Mouse (Mus musculus): ENCODE results near the gene Mphosph6. TPM values are rescaled to one million over a fixed set of nuclear protein-coding genes. Genes with fewer than 3 reads are reported as not detected.

Mphosph6 gene
- polyA plus RNA-seq, 1 experiment, result 4.8 TPM

DNA sequence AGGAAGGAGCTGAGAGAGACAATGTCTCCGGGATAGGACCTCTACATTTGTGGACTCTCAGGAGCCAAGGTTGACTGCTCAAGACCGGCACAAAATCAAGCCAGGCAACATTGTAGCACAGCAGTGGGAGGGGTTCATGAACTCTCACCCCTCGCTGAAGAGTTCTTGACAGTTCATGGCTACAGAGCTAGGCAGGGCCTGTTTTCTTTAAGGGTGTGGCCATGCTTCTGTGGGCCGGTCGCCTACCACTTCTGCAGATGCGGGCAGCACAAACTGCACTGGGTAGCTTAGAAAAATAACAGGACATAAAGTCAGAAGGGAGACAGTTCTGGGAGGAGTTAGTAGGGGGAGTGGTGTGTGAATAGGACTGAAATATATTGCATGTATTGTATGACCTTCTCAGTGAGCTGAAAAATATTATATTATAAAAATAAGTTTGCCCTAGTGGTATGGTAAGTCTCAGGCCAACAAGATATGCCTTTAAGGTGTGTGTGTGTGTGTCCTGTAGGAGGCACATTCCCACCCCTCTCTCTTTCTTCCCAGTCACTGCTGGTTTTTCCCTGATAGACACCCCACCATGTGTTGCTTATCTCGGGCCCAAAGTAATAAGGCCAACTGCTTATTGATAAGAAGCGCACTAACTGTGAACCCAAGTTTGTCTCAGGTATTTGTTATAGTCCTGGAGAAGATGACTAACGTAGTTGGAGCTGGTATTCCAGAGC lies 30.5 kb downstream of the Mphosph6 start:
- 68% methylated on average over 9 of the region's 9 CpGs for WGBS
- Histone ChIP-seq H3K4me3 (ENCODE audit: insufficient read depth, low read depth, low read length) (no peak overlapping the region), H3K36me3 (ENCODE audit: control insufficient read depth, insufficient read depth, low read length) (no peaks in the 10 kb centered on the region), H3K27ac (ENCODE audit: insufficient read depth, low read depth, low read length) (no peak overlapping the region), H3K27me3 (replicated peaks; ENCODE audit: control insufficient read depth, insufficient read depth, low read length) (no peaks in the 10 kb centered on the region), H3K4me1 (ENCODE audit: control insufficient read depth, insufficient read depth, low read length) (no peaks in the 10 kb centered on the region)
- no peak for DNase-seq
- no peak for TF ChIP-seq CTCF (conservative IDR thresholded peaks at IDR 0.05; ENCODE audit: insufficient read depth, insufficient read length, low read depth, low read length)
- no peak for TF ChIP-seq POLR2A (IDR thresholded peaks at IDR 0.05; ENCODE audit: low read depth, low read length)

DNA sequence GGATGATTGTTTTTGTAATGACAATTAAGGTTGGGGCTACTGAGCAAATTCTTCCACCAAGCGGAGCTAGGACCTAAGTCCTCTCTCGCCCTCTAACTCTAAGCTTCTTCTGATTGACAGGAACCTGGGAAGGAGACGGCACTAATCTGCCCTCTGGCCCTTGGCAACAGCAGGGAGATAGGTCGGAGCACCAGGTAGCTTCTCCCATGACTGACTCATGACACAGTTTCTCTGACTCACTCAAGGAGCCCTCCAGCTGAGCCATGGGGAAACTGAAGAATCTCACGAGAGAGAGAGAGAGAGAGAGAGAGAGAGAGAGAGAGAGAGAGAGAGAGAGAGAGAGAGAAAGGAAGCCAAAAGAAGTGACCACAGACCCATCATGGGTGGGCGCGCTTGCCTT lies 32.8 kb downstream of the Mphosph6 start:
- H3K4me1 ChIP-seq (ENCODE audit: control insufficient read depth, insufficient read depth, low read length), result no peaks in the 10 kb centered on the region
- 75% methylated on average over 7 of the region's 7 CpGs for WGBS
- H3K27me3 ChIP-seq (replicated peaks; ENCODE audit: control insufficient read depth, insufficient read depth, low read length), result no peaks in the 10 kb centered on the region
- no peak overlapping the region for H3K4me3 ChIP-seq (ENCODE audit: insufficient read depth, low read depth, low read length)
- no peak for DNase-seq
- no peaks in the 10 kb centered on the region for H3K36me3 ChIP-seq (ENCODE audit: control insufficient read depth, insufficient read depth, low read length)
- TF ChIP-seq POLR2A (IDR thresholded peaks at IDR 0.05; ENCODE audit: low read depth, low read length) (no peak), CTCF (conservative IDR thresholded peaks at IDR 0.05; ENCODE audit: insufficient read depth, insufficient read length, low read depth, low read length) (no peak)
- no peak overlapping the region for H3K27ac ChIP-seq (ENCODE audit: insufficient read depth, low read depth, low read length)

DNA sequence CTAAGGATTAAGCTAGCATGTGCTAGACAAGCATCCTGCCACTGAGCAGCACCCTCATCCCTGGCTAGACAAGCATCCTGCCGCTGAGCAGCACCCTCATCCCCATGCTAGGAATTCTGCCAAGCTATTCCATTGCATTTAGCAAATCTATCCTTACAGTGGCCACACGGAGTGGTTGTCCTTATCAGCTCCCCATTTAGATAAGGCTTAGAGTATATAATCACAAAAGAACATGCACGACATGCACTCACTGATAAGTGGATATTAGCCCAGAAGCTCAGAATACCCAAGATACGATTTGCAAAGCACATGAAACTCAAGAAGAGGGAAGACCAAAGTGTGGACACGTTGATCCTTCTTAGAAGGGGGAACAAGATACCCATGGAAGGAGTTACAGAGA lies 35.8 kb downstream of the Mphosph6 start:
- TF ChIP-seq POLR2A (IDR thresholded peaks at IDR 0.05; ENCODE audit: low read depth, low read length) (no peak), CTCF (conservative IDR thresholded peaks at IDR 0.05; ENCODE audit: insufficient read depth, insufficient read length, low read depth, low read length) (no peak)
- 73% methylated on average over 5 of the region's 5 CpGs for WGBS

DNA sequence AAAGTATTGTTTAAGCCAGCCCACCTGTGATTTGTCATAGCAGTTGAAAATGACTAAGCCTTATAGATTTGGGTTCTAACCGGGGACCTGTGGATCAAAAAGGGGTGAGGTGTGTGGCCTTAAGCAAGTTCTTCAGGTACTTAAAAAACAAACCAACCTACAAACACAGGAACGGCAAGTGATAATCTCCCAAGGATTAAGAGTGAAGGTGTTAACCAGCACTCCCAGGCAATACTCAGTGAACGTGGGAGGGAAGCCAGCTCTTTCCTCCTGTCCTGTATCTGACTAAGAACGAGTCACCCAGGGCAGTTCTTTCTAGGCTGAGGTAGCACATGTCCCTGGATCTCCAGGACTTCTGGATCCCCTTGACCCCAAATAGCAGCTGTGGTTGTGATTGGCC lies 37.1 kb downstream of the Mphosph6 start:
- Histone ChIP-seq H3K27me3 (replicated peaks; ENCODE audit: control insufficient read depth, insufficient read depth, low read length) (no peaks in the 10 kb centered on the region), H3K4me3 (ENCODE audit: insufficient read depth, low read depth, low read length) (no peak overlapping the region), H3K36me3 (ENCODE audit: control insufficient read depth, insufficient read depth, low read length) (no peaks in the 10 kb centered on the region), H3K4me1 (ENCODE audit: control insufficient read depth, insufficient read depth, low read length) (no peaks in the 10 kb centered on the region), H3K27ac (ENCODE audit: insufficient read depth, low read depth, low read length) (no peak overlapping the region)
- 67% methylated on average over 4 of the region's 4 CpGs for WGBS
- TF ChIP-seq POLR2A (IDR thresholded peaks at IDR 0.05; ENCODE audit: low read depth, low read length), result no peak
- TF ChIP-seq CTCF (conservative IDR thresholded peaks at IDR 0.05; ENCODE audit: insufficient read depth, insufficient read length, low read depth, low read length), result no peak
- no peak for DNase-seq

More for the DNA sequence above, 35.8 kb downstream of the Mphosph6 start:
- no peak overlapping the region for H3K27ac ChIP-seq (ENCODE audit: insufficient read depth, low read depth, low read length)
- H3K4me3 ChIP-seq (ENCODE audit: insufficient read depth, low read depth, low read length), result no peak overlapping the region
- no peak for DNase-seq
- H3K4me1 ChIP-seq (ENCODE audit: control insufficient read depth, insufficient read depth, low read length), result no peaks in the 10 kb centered on the region
- no peaks in the 10 kb centered on the region for H3K36me3 ChIP-seq (ENCODE audit: control insufficient read depth, insufficient read depth, low read length)
- no peaks in the 10 kb centered on the region for H3K27me3 ChIP-seq (replicated peaks; ENCODE audit: control insufficient read depth, insufficient read depth, low read length)

DNA sequence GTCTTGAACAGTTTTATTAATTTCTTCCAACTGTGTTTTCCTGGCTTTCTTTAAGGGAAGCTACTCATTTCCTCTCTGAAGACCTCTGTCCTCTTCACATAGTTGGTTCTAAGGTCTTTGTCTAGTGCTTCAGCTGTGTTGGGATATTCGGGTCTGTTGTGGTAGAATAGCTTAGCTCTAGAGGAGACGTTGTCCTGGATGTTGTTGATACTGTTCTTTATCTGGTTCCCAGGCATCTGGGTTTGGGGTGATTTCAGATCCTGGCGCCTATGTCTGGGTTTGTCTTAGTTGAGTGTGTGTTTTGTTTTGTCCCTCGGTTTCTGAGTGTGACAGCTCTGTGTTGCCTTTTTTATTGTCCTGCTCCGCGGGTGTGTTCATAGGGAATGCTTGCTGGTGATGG lies 39.0 kb downstream of the Mphosph6 start:
- Histone ChIP-seq H3K4me1 (ENCODE audit: control insufficient read depth, insufficient read depth, low read length) (no peaks in the 10 kb centered on the region), H3K27me3 (replicated peaks; ENCODE audit: control insufficient read depth, insufficient read depth, low read length) (no peaks in the 10 kb centered on the region), H3K36me3 (ENCODE audit: control insufficient read depth, insufficient read depth, low read length) (no peaks in the 10 kb centered on the region), H3K27ac (ENCODE audit: insufficient read depth, low read depth, low read length) (no peak overlapping the region), H3K4me3 (ENCODE audit: insufficient read depth, low read depth, low read length) (no peak overlapping the region)
- TF ChIP-seq POLR2A (IDR thresholded peaks at IDR 0.05; ENCODE audit: low read depth, low read length), result no peak
- TF ChIP-seq CTCF (conservative IDR thresholded peaks at IDR 0.05; ENCODE audit: insufficient read depth, insufficient read length, low read depth, low read length), result no peak
- DNase-seq, result no peak
- 87% methylated on average over 6 of the region's 6 CpGs for WGBS

DNA sequence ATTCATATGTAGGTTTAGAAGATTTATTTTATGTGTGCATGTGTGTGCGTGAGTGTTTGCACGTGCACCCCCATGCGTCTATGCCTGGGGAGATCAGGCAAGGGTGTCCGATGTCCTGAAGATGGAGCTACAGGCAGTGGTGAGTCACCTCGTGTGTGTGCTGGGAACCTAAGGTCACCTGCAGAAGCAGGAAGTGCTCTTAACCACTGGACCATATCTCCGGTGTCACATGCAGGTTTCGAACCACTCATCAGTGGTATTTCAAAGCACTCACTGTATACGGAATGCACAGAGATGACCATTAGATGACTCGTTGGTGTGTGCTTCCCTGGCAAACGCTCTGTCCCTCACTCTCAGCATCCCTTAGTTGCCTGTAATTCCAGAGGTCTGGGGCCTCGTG lies 43.8 kb downstream of the Mphosph6 start:
- no peak for TF ChIP-seq CTCF (conservative IDR thresholded peaks at IDR 0.05; ENCODE audit: insufficient read depth, insufficient read length, low read depth, low read length)
- no peak for TF ChIP-seq POLR2A (IDR thresholded peaks at IDR 0.05; ENCODE audit: low read depth, low read length)
- WGBS, result 74% methylated on average over 11 of the region's 11 CpGs
- Histone ChIP-seq H3K36me3 (ENCODE audit: control insufficient read depth, insufficient read depth, low read length) (no peaks in the 10 kb centered on the region), H3K4me3 (ENCODE audit: insufficient read depth, low read depth, low read length) (no peak overlapping the region), H3K27ac (ENCODE audit: insufficient read depth, low read depth, low read length) (no peak overlapping the region), H3K4me1 (ENCODE audit: control insufficient read depth, insufficient read depth, low read length) (no peaks in the 10 kb centered on the region), H3K27me3 (replicated peaks; ENCODE audit: control insufficient read depth, insufficient read depth, low read length) (no peaks in the 10 kb centered on the region)
- no peak for DNase-seq

DNA sequence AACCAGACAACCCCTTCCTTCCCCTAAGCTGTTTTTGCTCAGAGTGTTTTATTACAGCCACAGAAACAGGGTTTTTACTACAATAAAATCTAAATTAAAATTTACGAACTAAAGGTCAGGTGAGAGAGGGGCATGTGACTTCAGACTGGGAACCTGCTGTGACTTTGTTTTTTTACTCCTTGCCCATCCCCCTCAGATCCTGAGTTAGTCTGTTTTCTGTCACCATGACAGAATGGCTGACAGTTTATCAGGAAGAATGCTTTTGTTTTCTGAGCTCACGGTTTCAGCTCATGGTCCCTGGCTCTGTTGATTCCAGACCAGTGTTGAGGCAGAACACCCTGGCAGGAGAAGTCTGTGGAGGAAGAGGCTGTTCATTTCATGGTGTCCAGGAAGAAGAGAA lies 52.3 kb downstream of the Mphosph6 start:
- Histone ChIP-seq H3K27ac (ENCODE audit: insufficient read depth, low read depth, low read length) (no peak overlapping the region), H3K4me1 (ENCODE audit: control insufficient read depth, insufficient read depth, low read length) (no peaks in the 10 kb centered on the region), H3K36me3 (ENCODE audit: control insufficient read depth, insufficient read depth, low read length) (no peaks in the 10 kb centered on the region), H3K27me3 (replicated peaks; ENCODE audit: control insufficient read depth, insufficient read depth, low read length) (no peaks in the 10 kb centered on the region), H3K4me3 (ENCODE audit: insufficient read depth, low read depth, low read length) (no peak overlapping the region)
- WGBS, result 64% methylated on average over 2 of the region's 2 CpGs
- no peak for TF ChIP-seq CTCF (conservative IDR thresholded peaks at IDR 0.05; ENCODE audit: insufficient read depth, insufficient read length, low read depth, low read length)
- no peak for TF ChIP-seq POLR2A (IDR thresholded peaks at IDR 0.05; ENCODE audit: low read depth, low read length)
- DNase-seq, result no peak

Measured in kidney, adult 2 months (tissue).